9 mouse cellular contexts compared by ENCODE assay signal in genomic region chr15:83664722-83665121, GRCm38 (mm10).
DNase-seq lines count a peak whose midpoint lies in the region; ATAC-seq lines count a peak whose summit lies in the region.
"Had no signal": no experiment of that assay in that cellular context is flagged by ENCODE, and none has a peak within 500 bp of the region (broad histone marks: within the 10 kb centered on the region; RNA-seq: fewer than 3 reads in every experiment).

No protein-coding gene starts in this region.

- H3K9me3 ChIP-seq in neural tube, embryonic 14.5 days (ENCODE audit: control insufficient read depth, low read length) = no peaks in the 10 kb centered on the region
- H3K9me3 ChIP-seq in neural tube, embryonic 15.5 days (replicated peaks) = no peaks in the 10 kb centered on the region
- H3K9me3 ChIP-seq: limb, embryonic 15.5 days had no signal

- no peaks in the 10 kb centered on the region for H3K36me3 ChIP-seq in neural tube, embryonic 14.5 days (ENCODE audit: control insufficient read depth, insufficient read depth, low read length)
- H3K36me3 ChIP-seq in neural tube, embryonic 15.5 days = no peaks in the 10 kb centered on the region
- H3K36me3 ChIP-seq: limb, embryonic 15.5 days had no signal

- no peak overlapping the region for H3K4me2 ChIP-seq in neural tube, embryonic 14.5 days (ENCODE audit: low read depth, low read length)
- H3K4me2 ChIP-seq in neural tube, embryonic 15.5 days = no peak overlapping the region
- H3K4me2 ChIP-seq: limb, embryonic 15.5 days had no signal

- peaks cover 13% of the 10 kb centered on the region for H3K4me1 ChIP-seq in neural tube, embryonic 14.5 days (ENCODE audit: control insufficient read depth, insufficient read depth, low read length)
- peaks cover 22% of the 10 kb centered on the region for H3K4me1 ChIP-seq in neural tube, embryonic 15.5 days

- H3K4me3 ChIP-seq in neural tube, embryonic 14.5 days (ENCODE audit: low read depth, low read length) = no peak overlapping the region
- H3K4me3 ChIP-seq in neural tube, embryonic 15.5 days (replicated peaks) = no peak overlapping the region
- H3K4me3 ChIP-seq: limb, embryonic 15.5 days had no signal

- H3K9ac ChIP-seq in neural tube, embryonic 14.5 days (replicated peaks; ENCODE audit: low read depth, low read length) = no peak overlapping the region
- no peak overlapping the region for H3K9ac ChIP-seq in neural tube, embryonic 15.5 days (replicated peaks)
- H3K9ac ChIP-seq: limb, embryonic 15.5 days had no signal

- WGBS in neural tube, embryonic 14.5 days = 60% methylated on average over 5 of the region's 5 CpGs
- WGBS in neural tube, embryonic 15.5 days = 60% methylated on average over 5 of the region's 5 CpGs

- peak; percentile 29 to 35 for DNase-seq in cerebellum, adult 18-20 months
- peak; percentile 35 to 46 for DNase-seq in frontal cortex, postnatal 36 days (ENCODE audit: low spot score in 2 of 2)
- DNase-seq in kidney, postnatal 10 days = peak; percentile 70
- peak; percentile 65 to 78 for DNase-seq in lung, adult 18-20 months
- DNase-seq in right cerebral cortex, postnatal 25 days = peak; percentile 51

- no peaks in the 10 kb centered on the region for H3K27me3 ChIP-seq in neural tube, embryonic 14.5 days (ENCODE audit: control insufficient read depth, insufficient read depth, low read length)
- H3K27me3 ChIP-seq in neural tube, embryonic 15.5 days (replicated peaks) = 0 out of 2 replicates have a peak, but pooled peaks cover under 1% of the 10 kb centered on the region

- H3K27ac ChIP-seq in neural tube, embryonic 14.5 days (ENCODE audit: low read depth, low read length) = no peak overlapping the region
- no peak overlapping the region for H3K27ac ChIP-seq in neural tube, embryonic 15.5 days (replicated peaks)
- H3K27ac ChIP-seq: limb, embryonic 15.5 days had no signal

- peak; percentile 39; the same call in 1 of the 2 replicates for ATAC-seq in neural tube, embryonic 14.5 days (ENCODE audit: low read depth)
- no peak for ATAC-seq in neural tube, embryonic 15.5 days (ENCODE audit: low FRiP score)
- ATAC-seq in granulocyte monocyte progenitor cell, adult 5-6 weeks (replicated peaks; ENCODE audit: poor library complexity, severe bottlenecking) = no peak
